ENCODE assay signal across 12 mouse cellular contexts in the genomic region with DNA sequence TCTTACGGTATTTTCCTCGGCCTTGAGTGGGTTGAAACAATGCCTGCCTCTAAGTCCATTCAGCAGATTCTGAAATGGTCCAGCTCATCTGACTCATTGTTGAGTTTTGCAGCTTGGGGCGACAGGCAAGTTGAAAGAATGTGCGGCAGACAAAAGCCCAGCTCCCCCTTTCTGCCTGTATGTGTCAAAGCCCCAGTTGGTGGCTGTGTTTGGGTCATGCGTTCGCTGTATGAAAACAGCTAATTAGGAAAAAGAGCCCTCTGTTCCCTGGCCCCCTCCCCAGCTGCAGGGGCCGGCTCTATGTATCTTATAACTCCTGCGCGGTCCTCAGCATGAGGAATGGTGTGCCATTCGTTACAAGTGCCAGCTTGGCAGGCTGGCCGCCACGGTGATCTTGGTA. TPM values are rescaled to one million over a fixed set of nuclear protein-coding genes. Genes with fewer than 3 reads are reported as not detected.
A peak's percentile ranks its signal among the peaks of the same experiment; 100 is the strongest.
DNase-seq lines count a peak whose midpoint lies in the region; ATAC-seq and TF ChIP-seq lines count a peak whose summit lies in the region.
"Had no signal": no experiment of that assay in that cellular context is flagged by ENCODE, and none has a peak within 500 bp of the region (broad histone marks: within the 10 kb centered on the region; RNA-seq: fewer than 3 reads in every experiment).

No protein-coding gene starts in this region.

- no peak for TF ChIP-seq POLR2A in brain, embryonic 14.5 days (IDR thresholded peaks at IDR 0.05; ENCODE audit: borderline replicate concordance, extremely low read depth, insufficient read depth, insufficient read length, poor library complexity, severe bottlenecking)
- no peak for TF ChIP-seq POLR2A in thymus, adult 2 months (IDR thresholded peaks at IDR 0.05; ENCODE audit: control insufficient read depth, extremely low read depth, insufficient read depth, low read length, poor library complexity)

- peak; percentile 86 for ATAC-seq in forebrain, embryonic 11.5 days (replicated peaks; ENCODE audit: low FRiP score)
- ATAC-seq in hindbrain, embryonic 14.5 days (ENCODE audit: low FRiP score) = peak; percentile 51; the same call in 1 of the 2 replicates
- ATAC-seq in midbrain, postnatal 0 days (ENCODE audit: low FRiP score) = 0 out of 2 replicates have a peak, but pooled peaks have one; percentile 31
- ATAC-seq: intestine, embryonic 16.5 days had no signal

- no peaks in the 10 kb centered on the region for H3K36me3 ChIP-seq in forebrain, embryonic 11.5 days (ENCODE audit: control insufficient read depth, insufficient read depth, low read length)
- no peaks in the 10 kb centered on the region for H3K36me3 ChIP-seq in hindbrain, embryonic 14.5 days (replicated peaks; ENCODE audit: control insufficient read depth, insufficient read depth)
- no peaks in the 10 kb centered on the region for H3K36me3 ChIP-seq in midbrain, postnatal 0 days (ENCODE audit: insufficient read depth, low read length)
- no peaks in the 10 kb centered on the region for H3K36me3 ChIP-seq in thymus, adult 2 months (ENCODE audit: control insufficient read depth, insufficient read depth, low read length)
- H3K36me3 ChIP-seq: embryonic facial prominence, embryonic 12.5 days; lung, embryonic 15.5 days had no signal

- H3K9ac ChIP-seq in forebrain, embryonic 11.5 days (ENCODE audit: low read length) = no peak overlapping the region
- H3K9ac ChIP-seq in hindbrain, embryonic 14.5 days = no peak overlapping the region; the same call in 1 of the 2 replicates
- H3K9ac ChIP-seq in midbrain, postnatal 0 days (replicated peaks; ENCODE audit: low read length, poor library complexity, severe bottlenecking) = no peak overlapping the region
- H3K9ac ChIP-seq: embryonic facial prominence, embryonic 12.5 days; lung, embryonic 15.5 days had no signal

- peaks cover 10% of the 10 kb centered on the region for H3K4me1 ChIP-seq in forebrain, embryonic 11.5 days (replicated peaks; ENCODE audit: control insufficient read depth, insufficient read depth, low read length)
- peaks cover 12% of the 10 kb centered on the region; the same call in 1 of the 2 replicates for H3K4me1 ChIP-seq in hindbrain, embryonic 14.5 days (replicated peaks; ENCODE audit: control insufficient read depth, insufficient read depth, low read length)
- no peaks in the 10 kb centered on the region for H3K4me1 ChIP-seq in midbrain, postnatal 0 days (ENCODE audit: insufficient read depth, low read length)
- no peaks in the 10 kb centered on the region for H3K4me1 ChIP-seq in thymus, adult 2 months (replicated peaks; ENCODE audit: control insufficient read depth, insufficient read depth, low read length)
- H3K4me1 ChIP-seq: embryonic facial prominence, embryonic 12.5 days; lung, embryonic 15.5 days had no signal

- no peak overlapping the region for H3K27ac ChIP-seq in forebrain, embryonic 11.5 days (ENCODE audit: low read depth, low read length)
- H3K27ac ChIP-seq in hindbrain, embryonic 14.5 days = 0 out of 2 replicates have a peak overlapping the region, but pooled peaks have one; percentile 26
- no peak overlapping the region for H3K27ac ChIP-seq in midbrain, postnatal 0 days (ENCODE audit: low read depth, low read length)
- no peak overlapping the region for H3K27ac ChIP-seq in thymus, adult 2 months (ENCODE audit: control insufficient read depth, insufficient read depth, low read length)
- H3K27ac ChIP-seq: embryonic facial prominence, embryonic 12.5 days; lung, embryonic 15.5 days had no signal

- intact Hi-C loops in heart, postnatal 10 days (cut with DNase I) = no loop called here

- no peak for TF ChIP-seq CTCF in brain, embryonic 14.5 days (IDR thresholded peaks at IDR 0.05; ENCODE audit: borderline replicate concordance, extremely low read depth, insufficient read depth, insufficient read length)
- 0 out of 2 replicates have a peak, but pooled peaks have one; percentile 21 for TF ChIP-seq CTCF in midbrain, postnatal 0 days (IDR thresholded peaks at IDR 0.05)
- no peak for TF ChIP-seq CTCF in thymus, adult 2 months (IDR thresholded peaks at IDR 0.05; ENCODE audit: borderline replicate concordance, control insufficient read depth, extremely low read depth, insufficient read depth, low read length, poor library complexity)

- H3K4me3 ChIP-seq in forebrain, embryonic 11.5 days (ENCODE audit: low read depth, low read length) = no peak overlapping the region
- no peak overlapping the region for H3K4me3 ChIP-seq in hindbrain, embryonic 14.5 days (replicated peaks; ENCODE audit: low read length)
- H3K4me3 ChIP-seq in midbrain, postnatal 0 days (ENCODE audit: low read depth, low read length) = no peak overlapping the region
- no peak overlapping the region for H3K4me3 ChIP-seq in thymus, adult 2 months (ENCODE audit: control insufficient read depth, insufficient read depth, low read length)
- H3K4me3 ChIP-seq: embryonic facial prominence, embryonic 12.5 days; lung, embryonic 15.5 days had no signal

- H3K27me3 ChIP-seq in forebrain, embryonic 11.5 days (ENCODE audit: control insufficient read depth, insufficient read depth, low read length) = peaks cover 22% of the 10 kb centered on the region
- no peaks in the 10 kb centered on the region for H3K27me3 ChIP-seq in hindbrain, embryonic 14.5 days (ENCODE audit: control insufficient read depth, insufficient read depth, low read length)
- H3K27me3 ChIP-seq in midbrain, postnatal 0 days (ENCODE audit: insufficient read depth, low read length) = no peaks in the 10 kb centered on the region
- no peaks in the 10 kb centered on the region for H3K27me3 ChIP-seq in thymus, adult 2 months (ENCODE audit: control insufficient read depth, insufficient read depth, low read length)
- H3K27me3 ChIP-seq: embryonic facial prominence, embryonic 12.5 days; lung, embryonic 15.5 days had no signal

- peak overlapping the region; percentile 31; the same call in 1 of the 2 replicates for H3K4me2 ChIP-seq in forebrain, embryonic 11.5 days (ENCODE audit: low read depth, low read length, severe bottlenecking)
- H3K4me2 ChIP-seq in hindbrain, embryonic 14.5 days (replicated peaks) = peak overlapping the region; percentile 27; the same call in 1 of the 2 replicates
- no peak overlapping the region for H3K4me2 ChIP-seq in midbrain, postnatal 0 days (ENCODE audit: low read depth, low read length, poor library complexity, severe bottlenecking)
- H3K4me2 ChIP-seq: embryonic facial prominence, embryonic 12.5 days; lung, embryonic 15.5 days had no signal

- no peaks in the 10 kb centered on the region for H3K9me3 ChIP-seq in forebrain, embryonic 11.5 days (ENCODE audit: control insufficient read depth, low read length)
- H3K9me3 ChIP-seq in hindbrain, embryonic 14.5 days (ENCODE audit: control insufficient read depth, low read length) = no peaks in the 10 kb centered on the region
- H3K9me3 ChIP-seq in midbrain, postnatal 0 days (ENCODE audit: low read length) = no peaks in the 10 kb centered on the region
- H3K9me3 ChIP-seq: embryonic facial prominence, embryonic 12.5 days; lung, embryonic 15.5 days had no signal

- DNase-seq in brain, embryonic 14.5 days (ENCODE audit: low read depth) = peak; percentile 90
- peak; percentile 73 for DNase-seq in forebrain, embryonic 11.5 days (ENCODE audit: low spot score)
- peak; percentile 49 for DNase-seq in hindbrain, embryonic 14.5 days (ENCODE audit: low spot score)
- peak; percentile 50 for DNase-seq in midbrain, postnatal 0 days (ENCODE audit: low spot score)
- no peak for DNase-seq in cerebellum, adult 8-10 months
- no peak for DNase-seq in c-Kit-positive CD71-positive TER-119-positive erythroid progenitor cells, embryonic 14.5 days (ENCODE audit: low spot score)
- no peak for DNase-seq in thymus, adult 2 months
- no peak for DNase-seq in heart, postnatal 10 days
- DNase-seq: kidney, postnatal 36 days had no signal

- WGBS in forebrain, embryonic 11.5 days = 16% methylated on average over 12 of the region's 12 CpGs
- 18% methylated on average over 12 of the region's 12 CpGs for WGBS in hindbrain, embryonic 14.5 days
- WGBS in midbrain, postnatal 0 days = 24% methylated on average over 12 of the region's 12 CpGs
- 93% methylated on average over 12 of the region's 12 CpGs for WGBS in thymus, adult 2 months

RNA-seq across cellular contexts. Expression of a gene that starts 46.1 kb away (rescaled TPM):
- 48.0 and 52.1 TPM in 2 replicates for polyA plus RNA-seq in brain, embryonic 14.5 days (2012; rRNA removed)
- polyA plus RNA-seq in forebrain, embryonic 11.5 days (2014; fragmentation: Nextera tagmentation; extraction: Ambion mirVana) = 22.4 and 27.4 TPM in 2 replicates
- 45.6 and 49.4 TPM in 2 replicates for polyA plus RNA-seq in hindbrain, embryonic 14.5 days (2014; fragmentation: Nextera tagmentation; extraction: Ambion mirVana)
- 48.4 and 61.2 TPM in 2 replicates for total RNA-seq in midbrain, postnatal 0 days (2014; rRNA removed)
- 34.5 and 34.8 TPM in 2 replicates for polyA plus RNA-seq in midbrain, postnatal 0 days (2015; fragmentation: Nextera tagmentation; extraction: Ambion mirVana)
- 15.0 and 17.6 TPM in 2 replicates for polyA plus RNA-seq in thymus, adult 2 months (2012; rRNA removed)
- total RNA-seq in heart, postnatal 10 days (2021) = 10 to 100 TPM; 22.3 to 26.9 TPM

Comparison
In these comparisons a context has a peak if more than half of its experiments do, and no peak if none do; other contexts are left out.
1. DNase-seq: peak in brain, embryonic 14.5 days (single experiment), forebrain, embryonic 11.5 days (single experiment), hindbrain, embryonic 14.5 days (single experiment) and midbrain, postnatal 0 days (single experiment); none in cerebellum, adult 8-10 months (single experiment), c-Kit-positive CD71-positive TER-119-positive erythroid progenitor cells, embryonic 14.5 days (single experiment), thymus, adult 2 months (single experiment) and heart, postnatal 10 days (0 of 2).
2. ATAC-seq: peak in every context shown above with its lines; median percentile 86 in forebrain, embryonic 11.5 days; 51 in hindbrain, embryonic 14.5 days; 31 in midbrain, postnatal 0 days.